Mouse (Mus musculus) layer of hippocampus, adult 9-10 months (tissue): ENCODE measurements at regions not wholly inside any gene's neighbourhood (a gene's known extent, or its start where the extent isn't known, plus 50 kb on each side); places are given as distances from the start of the nearest gene placed in this dataset.

Source experiments
- DNase-seq: peaks from one replicate; pipeline ENCODE4 v3.0.0; 2022; ENCODE audit warnings: low spot score

DNA sequence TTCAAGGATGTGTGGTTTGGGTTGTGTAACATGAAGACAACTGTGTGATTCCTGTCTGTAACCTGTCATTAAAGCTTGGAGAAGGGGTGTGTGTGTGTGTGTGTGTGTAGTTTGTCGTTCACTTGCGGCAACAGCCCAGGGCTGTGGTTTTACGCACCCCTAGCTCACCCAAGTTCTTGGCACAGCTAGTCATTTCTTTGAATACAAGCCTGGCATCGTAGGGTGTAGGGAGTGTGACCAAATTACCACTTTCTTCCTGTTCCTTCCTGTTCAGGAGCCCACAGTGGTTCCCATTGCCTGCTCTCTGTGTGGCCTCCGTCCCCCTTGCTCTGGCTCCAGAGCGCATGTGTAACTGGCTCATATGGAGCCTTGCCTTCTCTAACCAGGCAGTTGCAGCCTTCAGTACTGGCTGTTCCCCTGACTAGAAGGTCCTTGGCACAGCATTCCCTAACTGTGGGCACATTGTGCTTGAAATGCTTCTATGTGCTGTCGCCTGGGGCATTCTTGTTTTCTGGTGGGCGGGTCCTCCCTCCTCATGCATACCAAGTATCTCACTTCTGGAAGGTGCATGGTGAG lies 167.4 kb upstream of the Ubr2 start:
- no peak for DNase-seq

DNA sequence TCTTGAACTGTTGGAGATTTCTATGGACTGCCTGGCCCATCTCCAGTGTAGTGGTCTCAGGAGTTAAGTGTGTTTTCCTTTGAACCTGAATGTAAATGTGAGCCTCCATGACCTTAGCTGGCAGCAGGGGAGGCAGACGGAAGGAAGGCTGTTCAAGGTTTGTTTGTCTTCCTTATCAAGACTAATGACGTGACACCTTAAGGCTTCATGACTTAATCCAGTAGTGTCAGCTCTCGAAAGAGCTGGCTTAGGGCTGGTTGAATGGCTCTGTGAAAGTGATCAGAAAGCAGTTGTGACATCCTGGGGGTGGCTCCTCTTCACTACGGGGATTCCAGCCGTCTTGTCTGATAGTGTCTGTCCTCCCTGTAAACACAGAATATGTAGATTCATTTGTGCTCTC lies 166.0 kb upstream of the Ubr2 start:
- no peak for DNase-seq

DNA sequence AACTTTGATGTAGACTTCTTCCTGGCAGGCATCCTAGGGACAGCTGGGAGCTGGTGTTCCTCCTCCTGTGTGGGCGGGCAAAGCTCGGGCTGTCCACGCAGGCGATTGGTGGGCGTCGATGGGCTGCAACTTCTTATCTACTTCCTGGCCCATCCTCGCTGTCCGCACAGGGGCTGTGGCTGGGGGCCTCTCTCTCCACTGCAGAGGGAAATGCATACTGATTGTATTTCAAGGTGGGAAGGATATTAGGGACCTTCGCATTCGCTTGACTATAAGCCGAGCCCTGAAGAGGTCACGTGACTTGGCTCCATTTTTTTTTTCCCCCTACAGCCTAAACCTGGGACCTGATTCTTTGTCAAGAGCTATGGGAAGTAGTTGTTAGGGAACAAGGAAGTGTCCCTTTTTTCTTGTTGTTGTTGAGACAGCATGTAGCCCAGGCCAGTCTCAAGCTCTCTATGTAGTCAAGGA lies 164.4 kb upstream of the Ubr2 start:
- no peak for DNase-seq

DNA sequence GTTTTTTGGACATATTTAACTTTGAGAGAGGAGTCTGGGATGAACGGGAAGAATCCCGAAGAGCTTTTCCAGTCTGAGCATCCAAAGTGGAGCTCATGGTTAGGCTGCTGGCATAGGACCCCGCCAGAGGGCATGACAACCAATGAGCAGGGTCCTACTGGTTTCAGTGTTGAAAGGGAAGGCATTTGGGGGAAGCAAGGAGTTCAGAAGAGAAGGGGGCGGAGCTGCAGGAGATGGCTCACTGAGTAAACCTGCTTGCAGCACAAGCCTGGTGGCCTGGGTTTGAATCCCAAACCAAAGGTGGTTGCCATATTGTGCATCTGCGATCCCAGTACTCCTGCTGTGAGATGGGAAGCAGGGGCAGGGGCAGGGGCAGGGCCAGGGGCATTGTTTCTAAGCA lies 161.4 kb upstream of the Ubr2 start:
- no peak for DNase-seq

DNA sequence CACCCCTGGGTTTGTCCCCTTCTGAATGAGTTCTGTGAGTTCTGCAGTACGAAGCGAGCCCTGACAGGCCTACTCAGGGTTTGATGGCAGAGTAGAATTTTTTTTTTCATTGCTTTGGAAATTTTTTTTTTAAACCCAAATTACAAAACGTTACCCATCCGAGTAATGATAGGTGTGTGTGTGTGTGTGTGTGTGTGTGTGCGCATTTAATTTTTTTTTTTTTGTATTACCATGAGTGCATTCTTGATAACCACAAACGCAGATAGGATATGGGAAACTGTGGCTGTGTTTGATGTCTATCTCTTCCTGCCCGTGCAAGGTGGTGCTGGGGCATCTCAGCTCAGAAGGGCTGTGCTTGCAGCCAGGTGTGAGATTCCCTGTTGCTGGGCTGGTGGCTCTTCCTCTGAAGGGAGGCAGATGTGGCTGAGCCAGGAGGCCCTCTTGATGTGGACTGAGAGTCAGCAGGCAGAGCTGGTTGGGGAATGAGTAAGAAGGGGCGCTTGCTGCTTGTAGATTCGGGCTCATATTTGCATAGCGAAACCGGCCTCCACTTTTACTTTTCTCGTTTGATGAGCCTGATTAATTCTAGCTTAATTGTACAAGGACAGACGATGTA lies 160.7 kb upstream of the Ubr2 start:
- no peak for DNase-seq

DNA sequence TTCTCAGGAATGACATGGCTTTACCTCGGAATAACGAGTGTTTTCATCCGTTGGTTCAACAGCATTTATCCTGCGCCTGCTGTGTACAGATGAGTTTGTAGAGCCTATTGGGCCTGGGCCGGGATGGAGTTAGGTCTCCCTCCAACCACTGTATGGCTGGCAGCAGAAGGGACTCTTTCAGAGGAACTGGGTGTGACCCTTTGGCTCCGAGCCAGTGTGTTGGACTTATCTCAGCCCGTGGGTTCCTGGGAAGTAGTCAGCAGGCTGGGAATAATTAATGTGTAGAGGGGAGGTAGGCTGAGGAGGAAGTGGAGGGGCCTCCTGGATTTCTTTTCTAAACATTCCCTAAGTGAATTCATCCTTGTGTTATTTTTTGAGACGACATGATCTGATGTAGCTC lies 157.7 kb upstream of the Ubr2 start:
- DNase-seq: no peak

DNA sequence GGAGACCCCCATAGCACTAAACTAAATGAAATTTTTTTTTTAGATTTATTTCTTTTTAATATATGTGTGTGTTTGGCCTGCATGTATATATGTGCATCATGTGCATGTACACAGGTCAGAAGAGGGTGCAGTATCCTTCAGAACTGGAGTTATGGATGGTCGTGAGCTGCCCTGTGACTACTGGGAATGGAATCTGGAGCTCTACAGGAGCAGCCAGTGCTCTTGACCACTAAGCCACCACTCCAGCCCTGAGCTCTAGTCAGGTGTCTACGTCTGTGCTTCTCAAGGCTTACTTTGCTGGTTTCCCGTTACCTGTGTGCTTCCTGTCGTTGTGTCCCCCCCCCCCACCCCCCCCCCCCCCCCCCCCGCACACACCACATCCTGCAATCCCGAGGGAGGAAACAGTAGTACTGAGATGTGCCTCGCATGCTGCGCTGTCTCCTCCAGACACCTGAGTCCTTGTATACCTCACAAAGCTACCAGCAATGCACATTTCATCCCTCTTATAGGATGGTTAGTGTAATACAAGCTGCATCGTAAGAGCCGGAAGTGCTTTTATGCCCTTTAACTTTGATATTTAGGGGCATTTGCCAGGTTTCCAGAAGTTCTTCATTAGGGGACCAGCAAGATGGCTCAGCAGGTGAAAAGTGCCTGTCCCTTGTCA lies 153.5 kb upstream of the Ubr2 start:
- DNase-seq: no peak

DNA sequence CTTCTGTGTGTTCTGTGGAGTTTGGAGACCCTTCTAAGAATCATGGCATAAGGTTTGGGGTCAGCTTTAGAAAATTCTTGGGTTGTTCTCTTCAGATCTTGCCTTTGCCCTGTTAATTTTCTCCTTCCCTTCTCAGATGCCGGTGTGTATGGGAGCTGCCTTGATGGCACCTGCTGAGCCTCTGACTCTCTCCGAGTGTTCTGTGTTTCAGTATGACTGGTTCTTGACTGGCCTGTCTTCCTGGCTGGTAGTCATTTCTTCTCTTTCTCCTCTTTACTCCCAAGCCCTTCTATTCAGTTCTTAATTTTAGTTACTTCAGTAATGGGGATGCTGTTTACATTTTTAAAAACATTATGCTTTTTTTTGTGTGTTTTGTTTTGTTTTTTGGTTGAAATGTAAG lies 152.1 kb upstream of the Ubr2 start:
- no peak for DNase-seq

DNA sequence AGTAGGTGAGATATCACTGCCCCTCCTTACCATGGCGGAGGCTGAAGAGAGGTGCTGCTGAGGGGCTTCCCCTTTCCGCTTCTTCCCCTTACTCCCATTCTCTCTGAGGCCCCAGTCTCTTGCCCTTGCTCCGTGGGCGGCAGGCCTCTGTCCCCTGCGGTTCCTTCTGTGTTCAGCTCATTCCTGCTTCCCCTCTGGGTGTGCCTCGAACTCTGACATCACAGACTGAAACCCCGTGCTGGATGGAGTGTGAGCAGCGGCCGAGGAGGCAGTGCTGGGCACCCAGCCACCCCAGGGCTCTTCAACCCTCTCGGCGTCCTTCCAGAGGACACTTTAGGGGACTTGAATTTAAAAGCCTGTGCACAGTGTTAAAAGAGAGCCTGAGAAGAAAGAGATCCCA lies 145.9 kb upstream of the Ubr2 start:
- no peak for DNase-seq

DNA sequence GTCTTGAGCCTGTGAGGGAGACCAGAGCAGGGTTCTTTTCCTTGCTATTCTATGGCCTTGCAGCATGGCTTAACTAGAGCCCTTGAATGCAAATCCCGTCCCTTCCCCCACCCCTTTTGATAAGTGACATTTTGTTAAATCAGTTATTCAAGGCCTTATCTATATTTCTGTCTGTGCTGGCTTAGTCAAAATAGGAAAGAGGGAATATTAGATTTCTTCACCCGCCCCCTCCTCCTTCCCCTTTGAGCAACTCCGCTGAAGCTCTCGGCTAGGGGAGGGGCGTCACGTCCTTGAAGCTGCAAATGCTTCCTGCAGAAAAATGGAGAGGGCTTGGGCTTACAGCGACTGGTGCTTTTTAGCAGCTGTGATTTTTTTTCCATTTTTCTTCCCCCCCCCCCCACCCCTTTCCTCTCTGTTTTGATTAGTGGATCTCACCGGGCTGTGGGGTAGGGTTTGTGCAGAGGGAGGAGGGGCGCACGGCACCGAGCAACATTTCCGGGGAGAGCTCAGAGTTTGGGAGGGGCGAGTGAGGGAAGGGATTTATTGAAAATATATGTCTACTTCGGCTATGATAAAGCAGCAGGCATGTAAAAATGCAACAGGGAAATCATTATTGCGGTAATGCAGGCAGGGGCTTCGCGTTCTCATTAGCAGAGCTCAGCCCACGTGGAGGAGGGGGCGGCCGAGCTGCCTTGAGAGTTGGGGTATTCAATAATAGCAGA lies 141.4 kb upstream of the Ubr2 start:
- no peak for DNase-seq

DNA sequence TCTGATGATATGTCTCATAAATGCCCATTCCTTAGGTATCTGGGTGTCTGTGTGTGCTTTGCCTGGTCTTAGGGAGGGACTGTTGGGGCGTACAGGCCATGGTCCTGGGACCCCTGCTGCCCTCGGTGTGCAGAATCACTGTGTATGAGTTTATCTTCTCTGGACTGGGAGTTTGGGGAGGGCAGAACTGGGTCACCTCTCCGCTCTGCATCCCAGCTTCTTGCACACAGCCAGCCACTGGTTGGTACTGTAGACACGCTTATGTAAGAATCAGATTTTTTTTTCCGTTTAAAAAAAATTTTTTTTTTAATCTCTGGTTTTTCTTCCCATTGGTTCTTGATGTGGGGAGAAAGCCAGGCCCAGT lies 140.8 kb upstream of the Ubr2 start:
- DNase-seq: no peak

DNA sequence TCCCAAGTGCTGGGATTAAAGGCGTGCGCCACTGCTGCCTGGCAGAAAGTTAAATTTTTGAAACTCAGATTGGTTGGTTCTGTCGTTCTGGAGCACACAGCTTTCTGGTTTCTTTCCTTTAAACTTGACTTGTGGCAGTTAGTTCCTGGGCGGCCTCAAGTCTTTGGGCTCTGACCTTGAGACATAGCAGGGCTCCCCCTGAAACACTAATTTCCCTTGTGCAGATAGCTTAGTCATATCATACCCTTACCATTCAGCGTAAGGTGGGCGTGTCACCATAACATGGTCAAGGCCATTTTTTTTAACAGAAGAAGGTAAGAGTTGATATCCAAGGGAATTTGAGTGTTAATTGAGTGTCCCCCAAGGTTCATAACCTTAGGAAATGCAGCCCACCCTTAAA lies 140.3 kb upstream of the Ubr2 start:
- no peak for DNase-seq

DNA sequence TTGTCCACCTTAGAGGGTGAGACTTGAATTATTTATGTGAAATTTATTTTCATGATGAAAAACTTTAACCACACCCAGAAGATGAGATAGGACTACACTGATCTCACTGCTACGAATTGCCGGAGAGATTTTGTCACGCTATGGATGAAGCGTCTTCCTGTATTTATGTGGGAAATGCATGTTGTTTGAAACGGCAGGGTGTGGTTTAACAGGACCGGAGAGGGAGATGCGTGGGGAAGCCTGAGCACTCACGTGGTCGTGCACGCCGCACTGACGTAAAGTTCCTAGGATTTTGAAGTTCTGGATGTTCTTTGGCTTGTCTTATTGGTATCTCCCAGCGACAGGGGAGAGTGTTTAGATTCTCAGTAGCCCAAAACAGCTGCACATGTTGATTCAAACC lies 139.3 kb upstream of the Ubr2 start:
- no peak for DNase-seq

DNA sequence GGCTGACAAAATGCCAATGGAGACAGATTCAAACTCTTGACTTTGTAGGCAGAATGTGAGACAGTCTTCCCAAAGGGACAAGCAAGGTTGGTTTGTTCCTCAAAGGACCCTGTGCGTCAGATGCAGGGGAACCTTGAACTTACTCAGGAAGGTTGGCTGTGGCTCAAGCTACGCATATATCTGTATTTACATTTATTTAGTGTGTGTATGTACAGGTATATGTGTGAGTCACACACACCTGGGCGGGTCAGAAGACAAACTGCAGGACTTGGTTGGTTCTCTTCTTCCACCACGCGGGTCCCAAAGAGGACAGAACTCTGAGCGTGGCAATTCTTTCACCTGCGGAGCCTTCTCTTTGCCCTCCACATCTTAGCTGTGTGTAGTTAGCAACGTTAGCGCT lies 138.8 kb upstream of the Ubr2 start:
- no peak for DNase-seq

DNA sequence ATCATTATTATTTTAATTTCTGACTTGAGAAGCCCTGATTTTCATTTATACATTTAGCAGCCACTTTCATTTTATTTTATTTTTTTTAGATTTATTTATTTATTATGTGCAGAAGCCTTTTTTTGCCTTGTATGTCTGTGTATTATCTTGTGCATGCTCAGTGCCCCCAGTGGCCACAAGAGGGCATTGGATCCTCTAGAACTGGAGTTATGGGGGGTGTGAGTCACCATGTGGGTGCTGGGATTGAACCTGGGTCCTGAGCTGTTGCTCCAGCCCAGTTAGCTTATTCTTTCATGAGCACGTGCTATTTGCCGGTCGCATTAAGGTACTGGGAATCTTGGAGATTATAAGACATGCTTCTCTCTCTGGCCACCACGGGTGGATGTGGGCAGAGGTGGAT lies 136.3 kb upstream of the Ubr2 start:
- no peak for DNase-seq

DNA sequence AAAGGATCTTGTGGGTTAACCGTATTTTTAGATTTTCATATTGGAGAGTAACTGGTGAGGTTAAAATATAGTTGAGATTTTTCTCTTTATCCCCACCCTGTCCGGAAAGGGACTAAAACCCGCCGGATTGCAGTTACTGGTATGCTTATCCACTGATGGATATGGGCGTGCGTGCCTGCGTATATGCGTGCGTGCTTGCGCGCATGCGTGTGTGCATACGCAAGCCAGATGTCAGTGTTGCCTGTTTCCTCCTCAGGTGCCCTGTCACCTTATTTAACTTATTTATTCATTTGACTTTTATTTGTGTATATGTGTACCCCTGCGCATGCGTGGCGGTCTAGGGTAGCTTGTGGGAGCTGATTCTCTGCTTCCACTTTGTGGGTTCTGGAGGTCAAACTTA lies 135.2 kb upstream of the Ubr2 start:
- DNase-seq: no peak

DNA sequence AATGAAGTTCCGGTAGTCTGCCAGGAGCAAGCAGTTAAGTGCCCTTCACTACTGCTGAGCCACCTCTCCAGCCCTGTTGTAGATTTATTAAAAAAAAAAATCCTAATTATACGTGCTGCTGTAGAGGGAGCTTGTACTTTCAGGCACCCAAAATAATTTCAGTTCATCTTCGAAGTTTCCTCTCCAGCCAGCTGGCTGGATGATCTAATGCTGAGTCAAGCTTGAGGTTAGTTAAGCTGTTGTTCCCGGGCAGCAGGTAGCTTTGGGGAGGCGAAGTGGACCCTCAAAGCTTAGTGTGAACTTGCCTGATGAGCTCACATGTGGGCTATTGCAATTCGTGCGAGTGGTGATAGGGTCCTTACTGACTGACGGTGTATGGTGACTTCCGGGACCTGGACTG lies 134.6 kb upstream of the Ubr2 start:
- no peak for DNase-seq

DNA sequence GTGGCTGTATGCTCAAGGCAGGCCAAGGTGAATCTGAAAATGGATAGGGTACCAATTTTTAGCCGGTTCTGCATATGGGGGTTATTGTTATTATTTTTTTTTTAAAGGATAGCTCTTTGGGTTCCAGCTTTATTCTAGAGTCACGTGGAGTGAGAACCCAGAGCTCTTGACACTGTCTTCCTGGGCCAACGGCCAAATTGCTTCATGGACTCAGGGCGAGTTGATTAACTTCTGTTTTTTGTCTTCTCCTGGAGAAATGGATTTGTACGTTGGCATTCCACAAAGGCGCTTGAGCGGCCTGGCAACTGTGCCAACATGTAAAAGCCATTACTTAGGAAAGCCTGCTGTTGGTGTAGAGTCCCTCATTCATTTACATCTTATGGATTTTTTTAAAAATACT lies 134.1 kb upstream of the Ubr2 start:
- DNase-seq: no peak

DNA sequence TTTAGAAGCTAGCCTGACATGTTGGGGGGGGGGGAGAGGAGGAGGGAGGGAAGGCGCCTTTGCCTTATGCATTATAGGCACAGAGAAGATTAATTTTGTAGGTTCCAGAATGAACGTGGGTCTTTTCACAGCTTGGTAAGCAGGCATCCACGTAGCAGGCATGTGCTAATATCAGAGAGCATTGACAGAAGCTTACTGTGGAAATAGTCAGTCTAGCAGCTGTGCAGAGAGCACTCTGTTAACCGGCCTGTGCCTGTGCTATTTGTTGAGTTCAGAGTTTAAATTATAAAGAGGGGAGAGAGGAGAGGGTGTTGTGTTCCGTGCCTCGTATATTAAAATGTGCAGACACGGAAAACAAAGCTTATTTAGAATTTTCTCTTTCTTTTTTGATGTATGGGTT lies 133.5 kb upstream of the Ubr2 start:
- no peak for DNase-seq

DNA sequence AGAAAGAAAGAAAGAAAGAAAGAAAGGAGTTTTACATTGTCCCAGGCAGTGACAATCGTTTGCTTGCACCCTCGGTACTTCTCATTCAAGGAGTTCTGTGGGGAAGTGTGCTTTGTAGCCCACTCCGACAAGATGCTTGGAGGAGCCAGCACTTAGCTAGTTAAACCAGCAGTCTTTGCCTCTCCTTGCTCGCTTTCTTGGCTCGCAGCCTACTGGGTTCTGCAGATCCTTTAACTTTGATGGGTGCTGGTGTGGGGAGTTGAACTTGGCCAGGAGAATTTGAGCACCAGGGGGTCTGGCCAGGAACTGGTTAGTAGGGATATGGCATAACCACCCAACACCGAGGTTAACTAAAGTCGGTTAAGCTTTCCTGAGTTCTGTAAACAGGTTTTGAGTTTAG lies 132.5 kb upstream of the Ubr2 start:
- no peak for DNase-seq

DNA sequence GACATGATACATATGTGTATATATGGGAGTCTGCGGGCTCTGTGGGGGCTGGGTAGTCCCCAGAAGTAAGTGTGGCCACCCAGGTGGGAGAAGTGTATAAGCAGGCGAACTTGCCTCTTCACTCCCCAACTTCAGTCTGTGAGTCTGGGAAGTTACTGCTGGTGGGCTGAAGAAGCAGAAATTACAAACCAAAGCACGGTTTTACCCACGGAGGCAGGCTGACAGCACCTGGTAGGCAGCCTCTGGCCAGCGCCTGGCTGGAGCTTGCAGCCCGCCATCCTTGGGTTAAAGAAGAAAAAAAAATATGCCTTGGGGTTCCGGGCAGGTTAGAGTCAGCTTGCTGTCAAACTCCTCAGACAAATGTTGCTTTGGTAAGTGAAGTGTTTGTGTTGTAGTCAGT lies 131.9 kb upstream of the Ubr2 start:
- no peak for DNase-seq

DNA sequence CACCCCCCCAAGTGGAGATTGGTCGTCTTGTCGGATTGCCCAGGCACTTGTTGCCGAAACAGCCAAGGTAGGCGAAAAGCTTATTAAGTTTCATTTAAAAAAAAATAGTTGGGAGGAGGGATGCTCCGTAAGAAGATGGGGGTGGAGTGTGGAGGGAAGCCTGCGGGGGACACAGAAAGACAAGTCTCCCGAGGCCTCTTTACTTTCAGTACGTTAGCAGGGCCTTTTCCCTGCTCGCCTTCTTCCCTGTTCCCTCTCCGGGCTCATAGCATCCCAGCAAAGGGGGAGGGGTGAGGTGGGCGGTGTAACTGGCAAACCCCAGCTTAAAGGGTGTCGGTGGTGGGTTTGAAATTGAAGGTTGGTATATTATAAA lies 131.5 kb upstream of the Ubr2 start:
- DNase-seq: no peak
